Mouse (Mus musculus): ENCODE results near the gene Gm17267. TPM values are rescaled to one million over a fixed set of nuclear protein-coding genes. Genes with fewer than 3 reads are reported as not detected.
"Not testable (repeated sequence)": the region's sequence is repeated elsewhere in the genome, so short reads cannot be mapped to it uniquely, and the experiment has no call there.

Gene Gm17267
- polyA plus RNA-seq (2014; fragmentation: Nextera tagmentation; extraction: Ambion mirVana), result not detected in 2 replicates

- WGBS, result no CpG with 5 or more reads among the region's 4 CpGs
- not testable (repeated sequence) for H3K9me3 ChIP-seq (ENCODE audit: low read depth, low read length); H3K4me3 ChIP-seq (ENCODE audit: low read depth, low read length)
Measured at GRCm38 (mm10) chrX:126017257-126017656, at the start of gene Gm17267. Gm17267 (plus strand) TSS chrX:126017557.

More at GRCm38 (mm10) chrX:126017257-126017656, at the start of gene Gm17267:
- H3K4me2 ChIP-seq; H3K4me1 ChIP-seq (ENCODE audit: insufficient read depth); H3K9ac ChIP-seq; DNase-seq; H3K36me3 ChIP-seq (ENCODE audit: insufficient read depth); ATAC-seq (ENCODE audit: insufficient read depth); H3K27me3 ChIP-seq (ENCODE audit: insufficient read depth, low read length); H3K27ac ChIP-seq (ENCODE audit: low read depth): not testable (repeated sequence)
